Mouse (Mus musculus) MEL (cell line): Measurements from ENCODE around the gene Mpz. TPM values are rescaled to one million over a fixed set of nuclear protein-coding genes. Genes with fewer than 3 reads are reported as not detected.
A peak's percentile ranks its signal among the peaks of the same experiment; 100 is the strongest.

Experiments
- DNase-seq: peaks from one replicate; pipeline ENCODE4 v3.0.0; 2011; ENCODE audit warnings: low read depth, low spot score
- H3K27ac ChIP-seq: 2 replicates; pipeline ENCODE4 v1.5.1; 2012; ENCODE audit warnings: low read depth, mild to moderate bottlenecking, control low read depth, low read length, moderate library complexity; ENCODE audit not compliant: control insufficient read depth
- H3K27me3 ChIP-seq, 2 experiments: fragments of 150-350 bp in 1 of 2; sonication (generic) in 1 of 2; 2 replicates each; pipeline ENCODE4 v1.6.1; 2012; ENCODE audit warnings: low read length in 2 of 2, mild to moderate bottlenecking in 2 of 2, improper control_type of control experiment in 1 of 2, moderate library complexity in 1 of 2; ENCODE audit not compliant: insufficient read depth in 2 of 2, control insufficient read depth in 1 of 2
- H3K36me3 ChIP-seq, 2 experiments: 2 replicates each; pipeline ENCODE4 v1.6.1; 2012 to 2014; ENCODE audit warnings: low read length in 2 of 2, improper control_type of control experiment in 1 of 2, inconsistent platforms in 1 of 2, mild to moderate bottlenecking in 1 of 2; ENCODE audit not compliant: insufficient read depth in 2 of 2, control insufficient read depth in 1 of 2
- H3K4me1 ChIP-seq, 2 experiments: fragments of 150-350 bp in 1 of 2; sonication (generic) in 1 of 2; 2 replicates each; pipeline ENCODE4 v1.6.1; 2012; ENCODE audit warnings: low read length in 2 of 2, improper control_type of control experiment in 1 of 2, mild to moderate bottlenecking in 1 of 2; ENCODE audit not compliant: insufficient read depth in 2 of 2, control insufficient read depth in 1 of 2
- H3K4me3 ChIP-seq, 2 experiments: fragments of 150-350 bp in 1 of 2; sonication (generic) in 1 of 2; 2 replicates each; pipeline ENCODE4 v1.5.1; 2012; ENCODE audit warnings: low read depth in 2 of 2, low read length in 2 of 2, mild to moderate bottlenecking in 2 of 2, moderate library complexity in 2 of 2, control low read depth in 1 of 2, improper control_type of control experiment in 1 of 2; ENCODE audit not compliant: control insufficient read depth in 1 of 2, insufficient read depth in 1 of 2
- H3K79me2 ChIP-seq: 2 replicates; pipeline ENCODE4 v1.6.1; 2012; ENCODE audit warnings: mild to moderate bottlenecking, low read length, moderate library complexity; ENCODE audit not compliant: control insufficient read depth, poor library complexity, insufficient read depth
- H3K9ac ChIP-seq: 2 replicates; pipeline ENCODE4 v1.6.1; 2012; ENCODE audit warnings: low read depth, mild to moderate bottlenecking, control low read depth, low read length, moderate library complexity; ENCODE audit not compliant: control insufficient read depth, poor library complexity, severe bottlenecking
- H3K9me3 ChIP-seq: fragments of 150-350 bp; sonication (generic); replicated peaks from 2 replicates; pipeline ENCODE4 v1.6.1; 2012; ENCODE audit warnings: mild to moderate bottlenecking, low read length, improper control_type of control experiment, moderate library complexity; ENCODE audit not compliant: insufficient read depth
- CHD1 ChIP-seq: IDR thresholded peaks from 2 replicates; pipeline ENCODE4 v1.6.1; 2012; ENCODE audit warnings: low read depth, mild to moderate bottlenecking, inconsistent platforms, low read length, improper control_type of control experiment
- CHD2 ChIP-seq: IDR thresholded peaks from 2 replicates; pipeline ENCODE4 v1.6.1; 2011; ENCODE audit warnings: low read length, improper control_type of control experiment
- E2F4 ChIP-seq: IDR thresholded peaks from 2 replicates; pipeline ENCODE4 v1.6.1; 2011; ENCODE audit warnings: low read depth, low read length, improper control_type of control experiment, borderline replicate concordance
- ELF1 ChIP-seq: IDR thresholded peaks from 2 replicates; pipeline ENCODE4 v1.6.1; 2014; ENCODE audit warnings: low read depth, mild to moderate bottlenecking, inconsistent platforms, low read length, improper control_type of control experiment, moderate library complexity
- EP300 ChIP-seq, 2 experiments: IDR thresholded peaks; 2 replicates each; pipeline ENCODE4 v1.6.1; 2011; ENCODE audit warnings: improper control_type of control experiment in 2 of 2, low read length in 2 of 2, low read depth in 1 of 2, mild to moderate bottlenecking in 1 of 2
- ETS1 ChIP-seq: IDR thresholded peaks from 2 replicates; pipeline ENCODE4 v1.6.1; 2012; ENCODE audit warnings: low read depth, mild to moderate bottlenecking, inconsistent platforms, low read length, improper control_type of control experiment, moderate library complexity
- GABPA ChIP-seq: IDR thresholded peaks from 2 replicates; pipeline ENCODE4 v1.6.1; 2012; ENCODE audit warnings: low read depth, mild to moderate bottlenecking, inconsistent platforms, low read length, improper control_type of control experiment, moderate library complexity
- HCFC1 ChIP-seq: IDR thresholded peaks from 2 replicates; pipeline ENCODE4 v1.6.1; 2012; ENCODE audit warnings: low read depth, mild to moderate bottlenecking, inconsistent platforms, low read length, improper control_type of control experiment, moderate library complexity
- KAT2A ChIP-seq: conservative IDR thresholded peaks from 2 replicates; pipeline ENCODE4 v1.6.1; 2012; ENCODE audit warnings: low read depth, low read length, improper control_type of control experiment, inconsistent platforms
- MAFK ChIP-seq: IDR thresholded peaks from 2 replicates; pipeline ENCODE4 v1.6.1; 2011; ENCODE audit warnings: low read depth, mild to moderate bottlenecking, low read length, improper control_type of control experiment, borderline replicate concordance
- MAZ ChIP-seq: IDR thresholded peaks from 2 replicates; pipeline ENCODE4 v1.6.1; 2012; ENCODE audit warnings: low read depth, mild to moderate bottlenecking, inconsistent platforms, low read length, improper control_type of control experiment
- MYB ChIP-seq: IDR thresholded peaks from 2 replicates; pipeline ENCODE4 v1.6.1; 2011; ENCODE audit warnings: mild to moderate bottlenecking, low read depth, low read length, improper control_type of control experiment
- MYC ChIP-seq: IDR thresholded peaks from 2 replicates; pipeline ENCODE4 v1.6.1; 2011; ENCODE audit warnings: low read depth, mild to moderate bottlenecking, low read length, improper control_type of control experiment, moderate library complexity
- NELFE ChIP-seq: IDR thresholded peaks from 2 replicates; pipeline ENCODE4 v1.6.1; 2011; ENCODE audit warnings: low read depth, low read length, improper control_type of control experiment
- POLR2A ChIP-seq, 2 experiments: IDR thresholded peaks; 2 replicates each; pipeline ENCODE4 v1.6.1; 2011 to 2012; ENCODE audit warnings: low read length in 2 of 2, mild to moderate bottlenecking in 2 of 2, control low read depth in 1 of 2, improper control_type of control experiment in 1 of 2, low read depth in 1 of 2, moderate library complexity in 1 of 2; ENCODE audit not compliant: control insufficient read depth in 1 of 2, insufficient read depth in 1 of 2, poor library complexity in 1 of 2
- POLR2AphosphoS2 ChIP-seq: IDR thresholded peaks from 2 replicates; pipeline ENCODE4 v1.6.1; 2011; ENCODE audit warnings: low read length, improper control_type of control experiment
- RAD21 ChIP-seq: IDR thresholded peaks from 2 replicates; pipeline ENCODE4 v1.6.1; 2011; ENCODE audit warnings: mild to moderate bottlenecking, low read depth, low read length, improper control_type of control experiment
- RCOR1 ChIP-seq: IDR thresholded peaks from 2 replicates; pipeline ENCODE4 v1.6.1; 2012; ENCODE audit warnings: low read depth, mild to moderate bottlenecking, inconsistent platforms, low read length, improper control_type of control experiment
- SIN3A ChIP-seq: IDR thresholded peaks from 2 replicates; pipeline ENCODE4 v1.6.1; 2012; ENCODE audit warnings: low read length, improper control_type of control experiment, inconsistent platforms
- SMC3 ChIP-seq: IDR thresholded peaks from 2 replicates; pipeline ENCODE4 v1.6.1; 2011; ENCODE audit warnings: low read depth, low read length, improper control_type of control experiment
- TAL1 ChIP-seq: IDR thresholded peaks from 2 replicates; pipeline ENCODE4 v1.6.1; 2012; ENCODE audit warnings: mild to moderate bottlenecking, inconsistent platforms, low read length, moderate library complexity, mixed read lengths
- TBP ChIP-seq: IDR thresholded peaks from 2 replicates; pipeline ENCODE4 v1.8.0; 2011; ENCODE audit warnings: low read depth, low read length, improper control_type of control experiment
- TCF12 ChIP-seq: IDR thresholded peaks from 2 replicates; pipeline ENCODE4 v1.6.1; 2014; ENCODE audit warnings: low read depth, mild to moderate bottlenecking, inconsistent platforms, low read length, improper control_type of control experiment, moderate library complexity
- UBTF ChIP-seq: IDR thresholded peaks from 2 replicates; pipeline ENCODE4 v1.6.1; 2012; ENCODE audit warnings: low read depth, mild to moderate bottlenecking, inconsistent platforms, low read length, improper control_type of control experiment, moderate library complexity, borderline replicate concordance; ENCODE audit not compliant: insufficient read depth
- USF2 ChIP-seq, 2 experiments: IDR thresholded peaks; 2 replicates each; pipeline ENCODE4 v1.6.1; 2011 to 2012; ENCODE audit warnings: improper control_type of control experiment in 2 of 2, low read length in 2 of 2, borderline replicate concordance in 1 of 2, inconsistent platforms in 1 of 2, low read depth in 1 of 2, mild to moderate bottlenecking in 1 of 2; ENCODE audit not compliant: insufficient read depth in 1 of 2
- ZC3H11A ChIP-seq: IDR thresholded peaks from 2 replicates; pipeline ENCODE4 v1.6.1; 2012; ENCODE audit warnings: low read depth, mild to moderate bottlenecking, inconsistent platforms, low read length, improper control_type of control experiment
- ZKSCAN1 ChIP-seq: IDR thresholded peaks from 2 replicates; pipeline ENCODE4 v1.6.1; 2012; ENCODE audit warnings: low read depth, mild to moderate bottlenecking, inconsistent platforms, low read length, improper control_type of control experiment, moderate library complexity
- ZMIZ1 ChIP-seq: IDR thresholded peaks from 2 replicates; pipeline ENCODE4 v1.6.1; 2012; ENCODE audit warnings: low read depth, mild to moderate bottlenecking, inconsistent platforms, low read length, improper control_type of control experiment, moderate library complexity
- ZNF384 ChIP-seq: IDR thresholded peaks from 2 replicates; pipeline ENCODE4 v1.6.1; 2012; ENCODE audit warnings: low read depth, mild to moderate bottlenecking, inconsistent platforms, low read length, improper control_type of control experiment
- polyA plus RNA-seq, 2 experiments: library from polyadenylated mRNA; stranded (reverse) in 1 of 2; unstranded in 1 of 2; fragments of >175 nt in 1 of 2; fragments of >200 nt in 1 of 2; gene quantifications; 2 replicates each; pipeline versions ENCODE4 v1.2.1 to v1.2.4; 2012; ENCODE audit warnings: low replicate concordance in 2 of 2, low read depth in 1 of 2; ENCODE audit not compliant: insufficient read length in 2 of 2, insufficient read depth in 1 of 2, missing spikeins in 1 of 2
- total RNA-seq: library from RNA; depleted of rRNA; stranded (reverse); fragments of 300-350 nt; gene quantifications from 2 replicates; pipeline ENCODE4 v1.2.3, GENCODE M21; 2012

The Mpz gene
- total and polyA plus RNA-seq, 3 experiments = 0.28 TPM; not detected in 2

DNA sequence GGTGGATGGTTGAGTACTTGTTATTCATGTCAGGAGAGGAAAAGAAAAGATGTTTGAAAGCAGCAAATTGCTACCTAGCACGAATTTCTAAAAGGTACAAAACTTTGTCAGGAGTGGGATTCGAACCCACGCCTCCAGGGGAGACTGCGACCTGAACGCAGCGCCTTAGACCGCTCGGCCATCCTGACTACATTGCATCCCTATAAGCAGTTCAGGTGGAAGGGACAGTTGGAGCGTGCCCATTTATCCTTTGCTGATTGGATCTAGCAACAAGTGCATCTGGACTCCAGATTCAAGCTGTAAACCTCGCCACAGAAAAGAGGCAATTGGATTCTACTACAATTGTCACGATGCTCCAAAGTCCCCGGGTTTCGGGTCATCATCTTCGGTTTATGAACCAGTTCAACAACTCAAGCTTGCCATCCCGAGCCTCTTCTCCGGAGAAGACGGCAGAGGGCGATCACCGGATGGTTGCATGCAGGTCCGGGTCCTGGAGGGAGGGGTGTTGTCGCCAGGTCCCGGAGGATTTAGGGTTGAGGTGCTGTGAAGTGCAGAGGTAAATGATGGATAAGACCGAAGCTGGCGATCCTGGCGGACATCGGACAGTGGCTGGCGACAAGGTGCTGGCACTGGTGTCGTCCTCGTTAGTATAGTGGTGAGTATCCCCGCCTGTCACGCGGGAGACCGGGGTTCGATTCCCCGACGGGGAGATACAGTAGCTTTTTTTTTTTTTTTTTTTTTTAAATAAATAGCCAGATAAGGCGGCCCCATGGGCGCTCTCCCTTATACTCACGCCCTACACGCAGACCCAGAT lies 48.6 kb upstream of the Mpz start (continued):
- TF ChIP-seq TAL1 (no peak), MAZ (no peak), RAD21 (no peak), ZNF384 (peak; percentile 73), UBTF (no peak), NELFE (no peak), ZKSCAN1 (no peak), TBP (peak; percentile 97), ETS1 (no peak), KAT2A (no peak), MAFK (peak; percentile 99), RCOR1 (no peak), USF2 (IDR thresholded peaks at IDR 0.05; ENCODE audit: borderline replicate concordance in 1 of 2, insufficient read depth in 1 of 2, low read depth in 1 of 2, low read length in 2 of 2) (no peak), ZMIZ1 (no peak), POLR2AphosphoS2 (no peak), EP300 (IDR thresholded peaks at IDR 0.05; ENCODE audit: low read depth in 1 of 2, low read length in 2 of 2) (no peak), E2F4 (no peak), CHD2 (no peak)

DNA sequence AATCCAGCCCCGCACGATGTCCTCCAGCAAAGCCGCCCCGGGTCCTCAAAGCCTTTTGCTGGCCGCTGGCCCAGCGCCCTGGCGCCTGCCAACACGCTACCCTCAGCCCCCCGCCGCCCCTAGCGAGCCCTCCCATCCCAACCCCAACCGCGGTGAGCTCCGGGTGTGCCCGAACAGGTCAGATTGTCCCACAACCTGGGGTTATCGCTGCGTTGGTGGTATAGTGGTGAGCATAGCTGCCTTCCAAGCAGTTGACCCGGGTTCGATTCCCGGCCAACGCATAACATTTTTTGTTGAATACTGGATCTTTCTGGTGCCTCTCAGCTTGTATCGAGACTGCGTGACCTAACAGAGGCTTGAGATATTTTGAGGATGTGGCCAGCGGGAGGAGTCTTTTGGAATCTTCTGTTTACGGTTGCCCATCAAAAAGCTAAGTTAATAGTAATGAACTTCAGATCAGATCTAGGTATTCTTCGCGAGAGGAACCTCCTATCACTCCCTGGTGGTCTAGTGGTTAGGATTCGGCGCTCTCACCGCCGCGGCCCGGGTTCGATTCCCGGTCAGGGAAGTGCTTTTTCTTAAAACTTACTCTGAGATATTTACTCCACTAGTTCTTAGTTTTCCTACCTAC lies 47.8 kb upstream of the Mpz start:
- H3K36me3 ChIP-seq = peaks cover 0 to 12% of the 10 kb centered on the region in 2 experiments; a peak in 2 of 4 replicates
- H3K9ac ChIP-seq = peak overlapping the region; percentile 77
- H3K9me3 ChIP-seq = no peaks in the 10 kb centered on the region
- DNase-seq = peak; percentile 91
- H3K79me2 ChIP-seq = no peaks in the 10 kb centered on the region; the same call in 1 of the 2 replicates
- no peaks in the 10 kb centered on the region for H3K27me3 ChIP-seq
- H3K4me3 ChIP-seq = peak overlapping the region; percentile 52 to 84
- H3K27ac ChIP-seq = peak overlapping the region; percentile 81
- H3K4me1 ChIP-seq = peaks cover 0 to 5% of the 10 kb centered on the region in 2 experiments; a peak in 1 of 4 replicates
- TF ChIP-seq CHD1 (no peak), SIN3A (0 out of 2 replicates have a peak, but pooled peaks have one; percentile 7), MAFK (peak; percentile 92; the same call in 1 of the 2 replicates), TCF12 (no peak), ETS1 (no peak), ZC3H11A (no peak), RCOR1 (no peak), TBP (peak; percentile 98), HCFC1 (no peak), UBTF (no peak), USF2 (IDR thresholded peaks at IDR 0.05; ENCODE audit: borderline replicate concordance in 1 of 2, insufficient read depth in 1 of 2, low read depth in 1 of 2, low read length in 2 of 2) (no peak), POLR2A (IDR thresholded peaks at IDR 0.05; ENCODE audit: control insufficient read depth in 1 of 2, insufficient read depth in 1 of 2, low read depth in 1 of 2, low read length in 2 of 2, poor library complexity in 1 of 2) (no peak), GABPA (no peak), MYC (no peak), ZNF384 (no peak), ELF1 (peak; percentile 38; the same call in 1 of the 2 replicates), NELFE (no peak), MYB (no peak), SMC3 (no peak)
- TF ChIP-seq, all 39 proteins: peak for 4
